Mouse (Mus musculus) thymus, adult 2 months (tissue): Measurements from ENCODE around the gene Slc22a5.

Source experiments
- CTCF ChIP-seq: fragments of 200-500 bp; IDR thresholded peaks from 2 replicates; pipeline ENCODE4 v1.5.1; 2012; ENCODE audit warnings: mild to moderate bottlenecking, control low read depth, low read length, moderate library complexity, borderline replicate concordance; ENCODE audit not compliant: control insufficient read depth, poor library complexity, insufficient read depth; ENCODE audit errors: extremely low read depth
- POLR2A ChIP-seq: fragments of 200-500 bp; IDR thresholded peaks from 2 replicates; pipeline ENCODE4 v1.6.1; 2012; ENCODE audit warnings: mild to moderate bottlenecking, low read length, control low read depth, moderate library complexity; ENCODE audit not compliant: control insufficient read depth, poor library complexity, insufficient read depth; ENCODE audit errors: extremely low read depth

DNA sequence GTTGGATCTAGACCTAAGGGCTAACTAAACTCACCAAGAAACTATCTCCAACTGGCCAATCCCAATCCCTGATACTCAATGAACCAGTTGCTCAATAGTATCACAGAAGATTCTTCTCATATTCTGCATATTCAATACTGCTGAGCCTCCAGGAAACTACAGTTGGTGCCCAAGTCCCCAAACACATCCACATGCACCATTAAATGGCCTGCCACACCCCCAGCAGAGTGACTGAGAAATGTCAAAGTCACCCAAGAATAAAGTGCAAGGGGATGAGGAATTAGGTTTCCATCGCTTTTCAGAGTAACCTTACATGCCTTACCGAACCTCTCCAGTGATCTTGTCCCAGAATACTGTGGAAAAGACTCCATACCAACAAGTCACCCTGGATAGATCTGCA, 1.2 kb downstream of the Slc22a5 start:
- no peak for TF ChIP-seq CTCF
- no peak for TF ChIP-seq POLR2A
